Mouse (Mus musculus): Measurements from ENCODE around the gene Angptl4. TPM values are rescaled to one million over a fixed set of nuclear protein-coding genes. Genes with fewer than 3 reads are reported as not detected.

Angptl4 gene
- polyA plus RNA-seq, 1 experiment from 2014 or later, result 51.4 TPM

DNA sequence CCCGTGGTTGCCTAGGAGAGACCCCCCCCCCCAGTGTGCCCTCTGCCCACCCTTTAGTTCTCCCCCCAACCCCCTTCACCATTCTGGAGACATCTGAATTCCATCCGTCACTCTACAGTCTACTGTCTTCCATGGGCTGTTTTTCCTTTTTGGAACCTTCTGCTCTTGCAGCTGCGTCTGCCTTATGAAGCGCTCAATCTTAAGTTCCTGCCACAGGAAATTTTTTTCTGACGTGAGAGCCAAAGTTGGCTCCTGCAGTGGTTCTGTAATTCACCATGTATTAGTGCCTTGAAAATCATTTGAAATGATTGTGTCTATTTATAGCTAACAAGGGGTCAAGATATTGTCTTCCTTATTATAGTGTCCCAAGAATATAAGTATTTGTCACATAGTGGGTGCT, 35.0 kb upstream of the Angptl4 start:
- 59% methylated on average over 5 of the region's 5 CpGs for WGBS
- peaks cover 18% of the 10 kb centered on the region for H3K36me3 ChIP-seq (ENCODE audit: insufficient read depth, low read length)
- peak overlapping the region; percentile 51 for H3K4me3 ChIP-seq (replicated peaks; ENCODE audit: low read depth, low read length)
- no peak for DNase-seq (ENCODE audit: low spot score)
- no peaks in the 10 kb centered on the region for H3K9me3 ChIP-seq (replicated peaks; ENCODE audit: low read length)
- peak overlapping the region; percentile 93 for H3K27ac ChIP-seq
- peaks cover 11% of the 10 kb centered on the region; the same call in 1 of the 2 replicates for H3K4me1 ChIP-seq (replicated peaks; ENCODE audit: insufficient read depth, low read length)
- peak overlapping the region; percentile 78 for H3K9ac ChIP-seq (ENCODE audit: low read depth, low read length)
- no peak for TF ChIP-seq CTCF (IDR thresholded peaks at IDR 0.05; ENCODE audit: low read depth)
- ATAC-seq (replicated peaks; ENCODE audit: low FRiP score, low read depth), result no peak
- H3K27me3 ChIP-seq (ENCODE audit: insufficient read depth, low read length), result no peaks in the 10 kb centered on the region
- peak overlapping the region; percentile 92 for H3K4me2 ChIP-seq (ENCODE audit: low read length)

DNA sequence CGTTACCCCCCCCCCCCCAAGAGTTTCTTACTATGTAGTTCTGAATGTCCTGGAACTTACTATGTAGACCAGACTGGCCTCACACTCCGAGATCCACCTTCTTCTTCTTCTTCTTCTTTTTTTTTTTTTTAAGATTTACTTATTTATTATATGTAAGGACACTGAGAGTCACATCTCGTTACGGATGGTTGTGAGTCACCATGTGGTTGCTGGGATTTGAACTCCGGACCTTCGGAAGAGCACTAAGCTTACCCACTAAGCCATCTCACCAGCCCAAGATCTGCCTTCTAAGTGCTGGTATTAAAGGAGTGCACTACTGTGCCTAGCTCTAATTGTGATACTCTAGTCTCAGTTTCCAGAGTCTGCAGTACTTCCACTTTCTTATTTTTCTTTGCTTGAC, 33.8 kb upstream of the Angptl4 start:
- TF ChIP-seq CTCF (IDR thresholded peaks at IDR 0.05; ENCODE audit: low read depth), result no peak
- H3K9me3 ChIP-seq (replicated peaks; ENCODE audit: low read length), result no peaks in the 10 kb centered on the region
- H3K27me3 ChIP-seq (ENCODE audit: insufficient read depth, low read length), result no peaks in the 10 kb centered on the region
- no peak overlapping the region for H3K27ac ChIP-seq
- H3K4me3 ChIP-seq (replicated peaks; ENCODE audit: low read depth, low read length), result no peak overlapping the region
- H3K4me2 ChIP-seq (ENCODE audit: low read length), result no peak overlapping the region
- peaks cover 7% of the 10 kb centered on the region; the same call in 1 of the 2 replicates for H3K36me3 ChIP-seq (ENCODE audit: insufficient read depth, low read length)
- ATAC-seq (replicated peaks; ENCODE audit: low FRiP score, low read depth) (no peak), DNase-seq (ENCODE audit: low spot score) (no peak)
- peaks cover 16% of the 10 kb centered on the region; the same call in 1 of the 2 replicates for H3K4me1 ChIP-seq (replicated peaks; ENCODE audit: insufficient read depth, low read length)
- no peak overlapping the region for H3K9ac ChIP-seq (ENCODE audit: low read depth, low read length)
- 92% methylated on average over 5 of the region's 6 CpGs for WGBS

DNA sequence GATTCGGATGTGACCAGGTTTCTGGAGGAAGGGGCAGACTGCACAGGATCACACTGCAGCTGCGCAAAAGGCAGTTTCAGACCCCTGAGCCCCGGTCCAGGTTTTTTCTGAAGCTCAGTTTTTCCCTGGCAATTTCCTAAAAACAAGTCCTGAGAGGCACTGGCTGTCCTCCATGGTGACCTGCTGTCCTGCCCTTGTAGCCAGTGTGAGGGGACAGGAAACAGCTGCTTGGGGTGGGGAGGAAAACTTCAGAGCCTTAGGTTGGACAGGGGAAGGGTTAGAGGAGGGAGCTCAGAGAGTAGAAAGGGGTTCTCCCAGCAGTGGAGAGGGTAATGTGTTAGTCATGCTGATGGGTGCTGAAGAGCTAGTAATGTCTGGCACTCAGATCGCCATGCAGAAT, 31.4 kb upstream of the Angptl4 start:
- Histone ChIP-seq H3K9ac (ENCODE audit: low read depth, low read length) (no peak overlapping the region), H3K27ac (peak overlapping the region; percentile 79), H3K4me3 (replicated peaks; ENCODE audit: low read depth, low read length) (no peak overlapping the region), H3K4me2 (ENCODE audit: low read length) (peak overlapping the region; percentile 85), H3K36me3 (ENCODE audit: insufficient read depth, low read length) (no peaks in the 10 kb centered on the region), H3K27me3 (ENCODE audit: insufficient read depth, low read length) (no peaks in the 10 kb centered on the region), H3K9me3 (replicated peaks; ENCODE audit: low read length) (no peaks in the 10 kb centered on the region), H3K4me1 (replicated peaks; ENCODE audit: insufficient read depth, low read length) (peaks cover 15% of the 10 kb centered on the region; the same call in 1 of the 2 replicates)
- no peak for ATAC-seq (replicated peaks; ENCODE audit: low FRiP score, low read depth)
- peak; percentile 76 for DNase-seq (ENCODE audit: low spot score)
- WGBS, result 21% methylated on average over 4 of the region's 4 CpGs
- no peak for TF ChIP-seq CTCF (IDR thresholded peaks at IDR 0.05; ENCODE audit: low read depth)

DNA sequence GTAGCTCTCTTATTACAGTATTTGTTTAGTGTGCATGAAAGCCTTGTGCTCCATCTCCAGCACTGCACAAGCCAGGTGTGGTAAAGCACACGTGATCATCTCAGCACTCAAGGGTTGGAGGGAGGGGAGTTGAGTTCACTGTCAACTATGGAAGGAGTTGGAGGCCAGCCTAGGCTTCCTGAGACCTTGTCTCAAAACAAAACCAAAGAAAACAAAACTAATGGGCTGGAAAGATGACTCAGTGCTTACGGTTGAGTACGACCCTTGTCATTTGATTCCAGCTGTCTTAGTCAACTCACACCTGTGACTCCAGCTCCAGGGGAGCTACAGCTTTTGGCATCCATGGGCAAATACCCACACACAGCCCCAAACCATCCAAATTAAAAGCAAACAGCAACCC, 30.8 kb upstream of the Angptl4 start:
- Histone ChIP-seq H3K4me3 (replicated peaks; ENCODE audit: low read depth, low read length) (no peak overlapping the region), H3K4me1 (replicated peaks; ENCODE audit: insufficient read depth, low read length) (peaks cover 14% of the 10 kb centered on the region; the same call in 1 of the 2 replicates), H3K36me3 (ENCODE audit: insufficient read depth, low read length) (no peaks in the 10 kb centered on the region), H3K27me3 (ENCODE audit: insufficient read depth, low read length) (no peaks in the 10 kb centered on the region), H3K9ac (ENCODE audit: low read depth, low read length) (no peak overlapping the region), H3K4me2 (ENCODE audit: low read length) (peak overlapping the region; percentile 85), H3K9me3 (replicated peaks; ENCODE audit: low read length) (no peaks in the 10 kb centered on the region), H3K27ac (peak overlapping the region; percentile 79)
- WGBS, result 8% methylated on average over 3 of the region's 3 CpGs
- TF ChIP-seq CTCF (IDR thresholded peaks at IDR 0.05; ENCODE audit: low read depth), result no peak
- ATAC-seq (replicated peaks; ENCODE audit: low FRiP score, low read depth) (no peak), DNase-seq (ENCODE audit: low spot score) (peak; percentile 46)

DNA sequence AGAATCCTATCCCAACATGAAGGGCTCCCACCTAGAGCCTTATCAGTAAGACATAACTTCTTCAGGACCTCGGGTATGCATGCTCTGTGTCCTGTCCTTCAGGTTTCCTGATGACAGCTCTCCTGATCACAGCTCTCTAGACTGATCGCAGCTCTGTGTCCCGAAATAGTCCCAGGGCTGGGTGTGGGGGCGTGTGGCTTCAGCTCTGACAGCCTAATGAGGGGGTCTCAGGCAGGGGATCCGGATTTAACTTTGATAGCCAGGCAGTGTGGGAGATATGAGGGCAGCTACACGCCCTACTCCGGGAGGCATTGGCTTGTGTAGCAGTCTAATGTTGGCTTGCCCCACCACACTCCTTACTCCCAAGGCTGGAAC, 29.5 kb upstream of the Angptl4 start:
- H3K36me3 ChIP-seq (ENCODE audit: insufficient read depth, low read length), result no peaks in the 10 kb centered on the region
- peak overlapping the region; percentile 59 for H3K4me3 ChIP-seq (replicated peaks; ENCODE audit: low read depth, low read length)
- H3K9ac ChIP-seq (ENCODE audit: low read depth, low read length), result peak overlapping the region; percentile 59
- no peak for TF ChIP-seq CTCF (IDR thresholded peaks at IDR 0.05; ENCODE audit: low read depth)
- H3K27me3 ChIP-seq (ENCODE audit: insufficient read depth, low read length), result no peaks in the 10 kb centered on the region
- peak overlapping the region; percentile 85 for H3K4me2 ChIP-seq (ENCODE audit: low read length)
- H3K27ac ChIP-seq, result peak overlapping the region; percentile 81
- ATAC-seq (replicated peaks; ENCODE audit: low FRiP score, low read depth) (no peak), DNase-seq (ENCODE audit: low spot score) (no peak)
- H3K9me3 ChIP-seq (replicated peaks; ENCODE audit: low read length), result no peaks in the 10 kb centered on the region
- 4% methylated on average over 7 of the region's 7 CpGs for whole genome bisulfite sequencing
- peaks cover 14% of the 10 kb centered on the region; the same call in 1 of the 2 replicates for H3K4me1 ChIP-seq (replicated peaks; ENCODE audit: insufficient read depth, low read length)

DNA sequence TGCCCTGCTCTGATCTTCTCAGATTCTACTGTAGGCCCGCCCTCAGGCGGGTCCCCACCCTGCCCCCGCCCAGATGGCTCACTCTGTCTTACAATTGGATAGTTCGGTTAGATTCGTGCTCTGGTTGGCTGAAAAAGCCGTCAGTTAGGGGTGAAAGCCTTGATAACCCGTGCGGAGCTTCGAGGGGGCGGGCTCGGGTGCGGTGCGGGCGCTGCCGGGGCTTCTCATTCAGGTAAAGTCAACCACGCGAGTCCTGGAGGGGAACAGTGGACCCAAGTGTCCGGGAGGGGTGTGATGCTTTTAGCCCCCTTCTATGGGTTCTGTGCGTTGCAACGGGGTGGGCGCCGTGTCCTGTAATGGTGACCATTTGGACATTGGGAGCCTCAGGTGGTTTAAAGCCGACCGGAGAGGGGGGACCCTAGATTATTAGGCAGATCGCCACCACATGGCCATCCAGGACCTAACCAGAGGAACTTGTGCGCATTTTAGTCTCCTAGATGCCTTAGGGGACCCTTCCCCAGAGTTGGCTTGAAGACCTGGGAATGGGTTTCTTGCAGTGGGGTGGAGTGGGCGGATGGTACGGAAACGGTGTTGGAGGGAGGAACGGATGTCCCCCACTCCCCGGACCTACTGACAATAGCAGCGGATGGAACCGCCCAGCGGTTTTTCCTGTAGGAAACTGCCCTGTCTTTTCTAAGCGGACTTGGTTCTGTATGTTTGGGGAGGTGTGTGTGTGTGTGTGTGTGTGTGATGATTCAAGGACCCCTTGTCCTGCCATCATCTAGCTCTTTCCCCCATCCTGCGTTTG, 28.9 kb upstream of the Angptl4 start, which contains the start of gene Kank3:
Gene Kank3 (plus strand): TSS at position 186 of the 808 bp plus-strand sequence.
- peak within 1 kb of the TSS; percentile 81 for H3K27ac ChIP-seq
- WGBS, result under 1% methylated on average over 36 of the region's 36 CpGs

More for the DNA sequence above, 28.9 kb upstream of the Angptl4 start, which contains the start of gene Kank3:
- no peaks in the 10 kb centered on the region for H3K9me3 ChIP-seq (replicated peaks; ENCODE audit: low read length)
- ATAC-seq (replicated peaks; ENCODE audit: low FRiP score, low read depth) (peak; percentile 97), DNase-seq (ENCODE audit: low spot score) (peak; percentile 96)
- 0 out of 2 replicates have a peak, but pooled peaks have one; percentile 10 for TF ChIP-seq CTCF (IDR thresholded peaks at IDR 0.05; ENCODE audit: low read depth)
- H3K4me2 ChIP-seq (ENCODE audit: low read length), result peak within 1 kb of the TSS; percentile 85
- H3K27me3 ChIP-seq (ENCODE audit: insufficient read depth, low read length), result no peaks in the 10 kb centered on the region
- H3K9ac ChIP-seq (ENCODE audit: low read depth, low read length), result peak within 1 kb of the TSS; percentile 59
- peaks cover 14% of the 10 kb centered on the region; the same call in 1 of the 2 replicates for H3K4me1 ChIP-seq (replicated peaks; ENCODE audit: insufficient read depth, low read length)
- H3K4me3 ChIP-seq (replicated peaks; ENCODE audit: low read depth, low read length), result peak within 1 kb of the TSS; percentile 59
- no peaks in the 10 kb centered on the region for H3K36me3 ChIP-seq (ENCODE audit: insufficient read depth, low read length)

All from kidney, postnatal 0 days (tissue).